Mouse (Mus musculus): ENCODE data around the gene Ttc6.

Ttc6 gene

GRCm38 (mm10) chr12:57563909-57564308, at the start of gene Ttc6:
TSS of gene Ttc6 (plus strand) at chr12:57564113.
- no peak for DNase-seq (ENCODE audit: low spot score)

DNA sequence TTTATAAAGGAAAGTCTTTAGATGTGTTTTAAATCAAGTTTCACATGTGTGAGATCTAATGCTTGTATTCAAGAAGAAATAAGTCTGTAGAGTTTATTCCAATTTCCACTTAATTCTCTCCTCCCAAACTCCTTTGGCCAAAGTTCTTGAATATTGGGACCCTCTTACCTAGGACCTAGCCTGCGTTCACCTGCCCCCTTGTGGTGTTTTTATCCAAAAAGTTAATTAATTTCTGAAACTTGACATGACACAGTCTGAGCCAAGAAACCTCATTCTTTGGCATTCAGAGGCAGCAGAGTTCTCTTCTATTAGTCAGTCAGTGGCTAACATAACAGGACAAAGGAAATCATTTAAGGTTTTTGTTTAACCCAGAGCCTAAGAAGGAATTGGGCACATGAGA, 49.4 kb upstream of the Ttc6 start:
- DNase-seq (ENCODE audit: low spot score) = no peak

- DNase-seq (ENCODE audit: low spot score) = no peak
These were observed 48.1 kb upstream of the Ttc6 start for GRCm38 (mm10) chr12:57515702-57516377.

GRCm38 (mm10) chr12:57528335-57528734, 35.6 kb upstream of the Ttc6 start:
- no peak for DNase-seq (ENCODE audit: low spot score)

DNA sequence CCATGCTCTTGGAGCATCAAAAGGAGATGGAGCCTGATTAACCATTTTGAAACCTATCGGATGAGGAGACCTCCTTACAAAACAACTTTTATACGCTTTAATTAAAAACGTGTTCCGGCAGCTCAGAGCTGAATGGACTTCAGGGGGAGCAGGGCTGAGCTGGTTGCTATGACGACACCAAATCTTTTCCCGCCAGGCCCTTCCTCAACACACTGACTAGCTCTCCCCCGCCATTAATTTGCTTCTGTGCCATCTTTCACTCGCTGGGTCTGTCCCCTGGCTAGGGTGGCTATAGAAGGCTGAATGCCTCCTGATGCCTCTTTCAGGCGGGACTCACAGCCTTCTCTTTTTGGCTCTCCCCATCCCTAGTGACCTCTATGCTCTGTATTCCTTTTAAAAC, 33.4 kb upstream of the Ttc6 start:
- no peak for DNase-seq (ENCODE audit: low spot score)

GRCm38 (mm10) chr12:57534517-57534878, 29.4 kb upstream of the Ttc6 start:
- DNase-seq (ENCODE audit: low spot score) = no peak

DNA sequence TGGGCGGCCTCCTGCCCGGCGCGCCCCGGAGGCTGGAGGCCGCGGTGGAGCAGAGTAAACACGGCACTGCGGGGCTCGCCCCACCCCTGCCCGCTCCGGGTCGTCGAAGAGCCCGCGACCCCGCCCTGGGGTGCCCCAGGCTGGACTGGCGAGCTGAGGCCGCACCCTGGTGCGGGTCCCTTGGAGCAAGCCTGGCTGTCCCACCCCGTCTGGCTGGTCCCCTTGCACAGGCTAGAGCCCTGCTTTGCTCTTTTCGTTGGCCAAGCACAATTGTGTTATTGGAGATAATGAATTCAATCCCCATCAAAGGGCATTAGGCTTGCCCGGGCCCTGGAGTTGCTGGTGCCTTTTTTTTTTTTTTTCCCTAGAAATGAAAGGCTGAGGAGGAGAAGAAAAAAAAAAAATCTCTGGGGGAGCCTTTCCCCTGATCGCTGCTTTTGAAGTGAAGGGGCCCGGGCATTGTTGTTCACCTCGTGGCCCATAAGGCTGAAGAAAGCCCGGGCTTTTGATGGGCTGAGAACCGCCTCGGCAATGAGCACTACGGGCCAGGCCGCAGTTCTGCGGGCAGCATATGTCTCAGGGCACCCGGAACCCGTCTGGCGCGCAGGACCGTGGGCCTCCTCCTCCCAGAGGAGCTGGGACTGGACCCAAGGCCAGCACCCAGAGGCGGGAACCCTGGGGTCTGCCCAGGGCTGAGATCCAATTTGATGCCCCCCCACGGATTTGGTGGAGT, 28.9 kb upstream of the Ttc6 start:
- DNase-seq (ENCODE audit: low spot score) = no peak

- no peak for DNase-seq (ENCODE audit: low spot score)
These were observed 27.6 kb upstream of the Ttc6 start for GRCm38 (mm10) chr12:57536056-57536908.

DNA sequence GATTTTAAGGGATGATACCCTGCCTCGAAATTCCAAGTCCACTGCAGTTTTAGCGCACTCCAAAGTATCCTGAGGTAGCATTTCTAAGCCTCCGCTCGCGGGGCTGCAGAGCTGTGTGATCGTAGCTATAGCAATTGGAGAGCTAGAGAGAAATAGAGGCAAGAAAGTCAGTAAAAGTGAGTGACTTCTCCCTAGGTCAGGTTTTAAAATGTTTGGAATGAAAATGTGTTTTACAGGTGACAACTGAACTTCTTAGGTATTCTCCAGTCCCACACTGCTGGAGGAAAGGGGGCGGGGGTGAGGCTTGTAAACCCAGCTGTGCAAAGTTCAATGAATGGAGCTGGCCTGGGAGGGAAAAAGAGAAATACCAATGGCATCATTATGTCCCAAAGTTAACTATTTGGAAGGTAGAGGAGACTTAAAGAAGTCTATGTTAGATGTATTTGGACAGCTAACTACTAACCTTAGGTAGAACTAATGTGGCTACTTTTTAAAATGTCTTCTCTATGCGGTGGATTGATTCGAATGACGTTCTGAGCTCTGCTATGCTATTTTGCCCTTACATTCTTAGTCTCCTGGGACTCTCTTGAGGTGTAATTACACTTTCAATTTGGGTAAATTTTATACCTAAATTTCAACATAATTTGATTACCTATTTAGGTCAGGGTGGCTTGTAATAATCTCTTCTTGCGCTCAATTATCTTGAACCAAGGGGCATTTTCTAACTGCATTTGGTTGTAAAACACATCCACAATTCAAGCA, 26.8 kb upstream of the Ttc6 start:
- no peak for DNase-seq (ENCODE audit: low spot score)

- DNase-seq (ENCODE audit: low spot score) = no peak
These were observed 25.9 kb upstream of the Ttc6 start for GRCm38 (mm10) chr12:57537791-57538587.

DNA sequence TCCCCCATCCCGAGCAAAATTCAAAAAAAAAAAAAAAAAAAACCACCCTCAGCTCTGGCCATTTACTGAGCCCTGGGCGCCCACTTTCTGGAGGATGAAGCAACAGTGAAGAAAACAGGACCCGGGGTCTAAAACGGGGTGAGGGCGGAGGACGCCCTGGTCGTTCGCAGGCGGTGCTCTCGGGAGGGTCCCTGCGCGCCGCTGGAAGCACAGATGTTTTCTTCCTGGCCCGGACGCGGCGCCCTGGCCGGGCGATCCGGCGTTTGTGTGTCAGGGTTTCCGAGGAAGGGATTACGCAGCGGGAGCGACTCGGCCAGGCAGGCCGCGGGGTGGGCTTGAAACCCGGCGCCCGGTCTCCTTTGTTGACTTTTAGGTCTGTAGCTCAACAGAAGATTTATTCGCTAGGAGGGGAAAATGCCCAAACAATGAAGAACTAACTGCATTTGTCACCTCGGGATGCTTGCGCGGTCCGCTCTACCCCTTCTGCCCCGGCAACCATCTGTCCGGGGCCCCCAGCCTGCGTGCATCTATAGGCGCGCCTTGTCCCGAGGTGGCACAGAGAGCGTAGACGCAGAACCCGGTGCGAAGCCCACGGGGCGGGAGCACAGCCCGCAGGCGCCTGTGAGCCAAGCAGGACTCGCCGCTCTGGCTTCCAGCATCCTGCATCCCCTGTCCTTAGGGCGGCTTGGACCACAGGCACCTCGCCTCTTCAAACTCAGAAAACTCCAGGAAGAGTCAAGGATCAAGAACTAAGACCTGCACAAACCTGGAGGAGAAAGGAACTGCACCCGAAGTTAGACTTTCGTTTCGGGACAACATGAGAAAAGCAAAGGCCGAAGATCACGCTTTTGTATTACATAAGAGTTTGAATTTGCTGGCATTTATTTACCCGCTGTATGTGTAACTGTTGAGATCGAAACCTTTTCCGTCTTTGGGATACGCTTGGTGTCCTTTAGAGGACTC, 25.0 kb upstream of the Ttc6 start:
- no peak for DNase-seq (ENCODE audit: low spot score)

DNA sequence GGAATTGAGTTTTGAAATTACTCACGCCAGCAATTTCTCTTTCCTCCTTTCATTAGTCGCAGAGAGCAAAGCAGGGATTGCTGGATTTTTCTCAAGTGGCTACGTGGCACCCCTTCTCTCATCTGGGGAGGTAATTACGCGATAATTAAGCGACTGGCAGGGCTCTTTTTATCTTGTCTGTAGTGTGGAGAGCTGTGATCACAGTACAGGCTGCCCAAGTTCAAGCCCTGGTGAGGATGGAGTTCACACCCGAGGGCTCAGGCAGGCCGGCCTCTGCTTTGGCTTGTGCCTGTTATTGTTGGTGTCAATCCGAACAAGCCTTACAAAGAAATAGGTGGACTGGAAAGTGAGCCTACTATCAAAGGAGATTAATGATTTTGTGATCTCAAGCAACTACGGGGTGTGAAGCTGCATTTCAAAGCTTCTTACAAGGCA, 24.3 kb upstream of the Ttc6 start:
- no peak for DNase-seq (ENCODE audit: low spot score)

GRCm38 (mm10) chr12:57541118-57541517, 22.8 kb upstream of the Ttc6 start:
- no peak for DNase-seq (ENCODE audit: low spot score)

DNA sequence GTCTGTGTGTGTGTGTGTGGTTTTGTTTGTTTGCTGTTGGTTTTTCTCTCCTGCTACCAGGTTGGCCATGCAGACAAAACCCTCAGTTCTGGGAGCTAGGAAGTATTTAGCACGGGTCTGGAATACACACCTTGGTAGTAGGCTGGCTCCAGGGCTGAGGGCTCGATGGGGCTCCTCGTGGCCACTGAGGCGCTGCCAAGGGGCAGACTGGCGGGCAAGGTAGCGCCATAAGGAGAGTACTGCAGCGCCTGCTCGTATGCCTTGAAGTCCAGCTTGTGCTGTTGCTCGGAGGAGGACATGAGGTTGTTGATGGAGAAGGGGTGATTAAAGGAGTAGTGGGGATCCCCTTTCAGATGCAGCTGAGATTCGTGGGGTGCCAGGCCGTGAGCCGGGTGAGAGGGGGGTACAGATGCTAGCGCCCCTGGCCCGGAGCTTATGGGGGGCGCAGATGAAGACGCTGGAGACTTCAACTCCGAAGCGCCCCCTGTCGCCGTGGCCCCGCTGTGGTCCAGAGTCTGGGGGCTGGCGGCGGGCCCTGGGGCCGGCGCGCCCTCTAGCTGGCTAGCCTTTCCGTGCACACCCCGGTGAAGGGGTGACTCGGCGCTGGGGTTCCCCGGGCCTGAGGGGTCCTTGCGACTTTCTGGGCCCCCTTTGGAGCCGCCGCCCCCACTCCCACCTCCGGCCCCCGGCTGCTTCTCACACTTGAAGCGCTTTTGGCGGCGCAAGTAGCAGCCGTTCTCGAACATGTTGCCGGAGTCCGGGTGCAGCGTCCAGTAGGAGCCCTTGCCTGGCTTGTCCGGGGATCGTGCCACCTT, 21.8 kb upstream of the Ttc6 start:
- no peak for DNase-seq (ENCODE audit: low spot score)

- DNase-seq (ENCODE audit: low spot score) = no peak
These were observed 20.9 kb upstream of the Ttc6 start for GRCm38 (mm10) chr12:57542746-57543626.

DNA sequence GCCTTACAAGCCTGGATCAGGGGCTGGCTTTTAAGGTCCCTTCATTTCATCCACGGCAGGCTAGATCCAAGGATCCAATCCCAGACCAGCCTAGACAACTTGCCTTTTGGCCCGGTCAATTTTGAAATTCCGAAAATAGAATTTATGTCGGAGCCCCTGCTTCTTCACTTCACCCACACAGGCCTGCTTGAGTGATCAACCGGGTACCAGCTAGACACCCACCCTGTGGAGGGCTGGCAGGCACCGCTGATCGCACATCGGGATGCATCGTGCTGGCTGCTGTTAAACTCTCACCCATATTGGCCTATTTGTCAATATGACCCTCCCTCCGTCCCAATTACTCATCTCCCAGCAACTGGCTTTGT, 20.3 kb upstream of the Ttc6 start:
- DNase-seq (ENCODE audit: low spot score) = no peak

GRCm38 (mm10) chr12:57544641-57545370, 19.1 kb upstream of the Ttc6 start:
- no peak for DNase-seq (ENCODE audit: low spot score)
